Mouse (Mus musculus): ENCODE measurements around the gene Rfk. TPM values are rescaled to one million over a fixed set of nuclear protein-coding genes. Genes with fewer than 3 reads are reported as not detected.

Gene Rfk
- polyA plus RNA-seq, 1 experiment from 2014 or later: 47.6 TPM

- DNase-seq (ENCODE audit: low spot score) (no peak), ATAC-seq (no peak)
- H3K4me1 ChIP-seq (ENCODE audit: control insufficient read depth, insufficient read depth, low read length): peaks cover 7% of the 10 kb centered on the region; the same call in 1 of the 2 replicates
- no peaks in the 10 kb centered on the region for H3K27me3 ChIP-seq (replicated peaks; ENCODE audit: control insufficient read depth, insufficient read depth, low read length)
- H3K4me2 ChIP-seq (ENCODE audit: low read length): no peak overlapping the region; the same call in 1 of the 2 replicates
- no peak overlapping the region for H3K27ac ChIP-seq (ENCODE audit: low read depth, low read length)
- H3K9me3 ChIP-seq (replicated peaks; ENCODE audit: control insufficient read depth, low read length): no peaks in the 10 kb centered on the region
- peaks cover 13% of the 10 kb centered on the region for H3K36me3 ChIP-seq (ENCODE audit: control insufficient read depth, insufficient read depth, low read length)
- H3K4me3 ChIP-seq (ENCODE audit: low read depth, low read length): no peak overlapping the region
- no peak overlapping the region for H3K9ac ChIP-seq (ENCODE audit: low read length)
- 11% methylated on average over 3 of the region's 3 CpGs for WGBS
Observed at GRCm38 (mm10) chr19:17392866-17393265, 977 bp upstream of the Rfk start.

GRCm38 (mm10) chr19:17396802-17397201 is 3.0 kb downstream of the Rfk start:
- Histone ChIP-seq H3K4me1 (ENCODE audit: control insufficient read depth, insufficient read depth, low read length) (peaks cover 7% of the 10 kb centered on the region; the same call in 1 of the 2 replicates), H3K4me3 (ENCODE audit: low read depth, low read length) (no peak overlapping the region), H3K4me2 (ENCODE audit: low read length) (no peak overlapping the region), H3K27ac (ENCODE audit: low read depth, low read length) (no peak overlapping the region), H3K36me3 (ENCODE audit: control insufficient read depth, insufficient read depth, low read length) (peaks cover 40% of the 10 kb centered on the region), H3K9ac (ENCODE audit: low read length) (no peak overlapping the region), H3K27me3 (replicated peaks; ENCODE audit: control insufficient read depth, insufficient read depth, low read length) (no peaks in the 10 kb centered on the region), H3K9me3 (replicated peaks; ENCODE audit: control insufficient read depth, low read length) (no peaks in the 10 kb centered on the region)
- ATAC-seq (no peak), DNase-seq (ENCODE audit: low spot score) (no peak)
- 88% methylated on average over 4 of the region's 4 CpGs for WGBS

GRCm38 (mm10) chr19:17397922-17398321 is 4.1 kb downstream of the Rfk start:
- no peak for ATAC-seq
- no peak overlapping the region for H3K4me2 ChIP-seq (ENCODE audit: low read length)
- H3K36me3 ChIP-seq (ENCODE audit: control insufficient read depth, insufficient read depth, low read length): peaks cover 40% of the 10 kb centered on the region
- no peak overlapping the region for H3K9ac ChIP-seq (ENCODE audit: low read length)
- H3K27ac ChIP-seq (ENCODE audit: low read depth, low read length): no peak overlapping the region
- no peaks in the 10 kb centered on the region for H3K9me3 ChIP-seq (replicated peaks; ENCODE audit: control insufficient read depth, low read length)
- DNase-seq (ENCODE audit: low spot score): no peak
- H3K27me3 ChIP-seq (replicated peaks; ENCODE audit: control insufficient read depth, insufficient read depth, low read length): no peaks in the 10 kb centered on the region
- no peak overlapping the region for H3K4me3 ChIP-seq (ENCODE audit: low read depth, low read length)
- peaks cover 7% of the 10 kb centered on the region; the same call in 1 of the 2 replicates for H3K4me1 ChIP-seq (ENCODE audit: control insufficient read depth, insufficient read depth, low read length)
- WGBS: 86% methylated on average over 5 of the region's 5 CpGs

GRCm38 (mm10) chr19:17399965-17400364 is 6.1 kb downstream of the Rfk start:
- 92% methylated on average over 4 of the region's 4 CpGs for WGBS
- Histone ChIP-seq H3K27ac (ENCODE audit: low read depth, low read length) (no peak overlapping the region), H3K9ac (ENCODE audit: low read length) (no peak overlapping the region), H3K27me3 (replicated peaks; ENCODE audit: control insufficient read depth, insufficient read depth, low read length) (no peaks in the 10 kb centered on the region), H3K4me2 (ENCODE audit: low read length) (no peak overlapping the region), H3K9me3 (replicated peaks; ENCODE audit: control insufficient read depth, low read length) (no peaks in the 10 kb centered on the region), H3K4me1 (ENCODE audit: control insufficient read depth, insufficient read depth, low read length) (peaks cover 3% of the 10 kb centered on the region; the same call in 1 of the 2 replicates), H3K36me3 (ENCODE audit: control insufficient read depth, insufficient read depth, low read length) (peaks cover 40% of the 10 kb centered on the region), H3K4me3 (ENCODE audit: low read depth, low read length) (no peak overlapping the region)
- ATAC-seq: no peak
- no peak for DNase-seq (ENCODE audit: low spot score)

GRCm38 (mm10) chr19:17400571-17400970 is 6.7 kb downstream of the Rfk start:
- H3K4me3 ChIP-seq (ENCODE audit: low read depth, low read length): no peak overlapping the region
- no peak overlapping the region for H3K4me2 ChIP-seq (ENCODE audit: low read length)
- ATAC-seq (no peak), DNase-seq (ENCODE audit: low spot score) (no peak)
- H3K9ac ChIP-seq (ENCODE audit: low read length): no peak overlapping the region
- H3K4me1 ChIP-seq (ENCODE audit: control insufficient read depth, insufficient read depth, low read length): no peaks in the 10 kb centered on the region
- H3K27me3 ChIP-seq (replicated peaks; ENCODE audit: control insufficient read depth, insufficient read depth, low read length): no peaks in the 10 kb centered on the region
- peaks cover 40% of the 10 kb centered on the region for H3K36me3 ChIP-seq (ENCODE audit: control insufficient read depth, insufficient read depth, low read length)
- WGBS: 83% methylated on average over 4 of the region's 4 CpGs
- no peaks in the 10 kb centered on the region for H3K9me3 ChIP-seq (replicated peaks; ENCODE audit: control insufficient read depth, low read length)
- no peak overlapping the region for H3K27ac ChIP-seq (ENCODE audit: low read depth, low read length)

- 93% methylated on average over 4 of the region's 4 CpGs for WGBS
- Histone ChIP-seq H3K27ac (ENCODE audit: low read depth, low read length) (no peak overlapping the region), H3K9me3 (replicated peaks; ENCODE audit: control insufficient read depth, low read length) (0 out of 2 replicates have a peak, but pooled peaks cover 3% of the 10 kb centered on the region), H3K27me3 (replicated peaks; ENCODE audit: control insufficient read depth, insufficient read depth, low read length) (no peaks in the 10 kb centered on the region), H3K4me1 (ENCODE audit: control insufficient read depth, insufficient read depth, low read length) (no peaks in the 10 kb centered on the region), H3K4me3 (ENCODE audit: low read depth, low read length) (no peak overlapping the region), H3K9ac (ENCODE audit: low read length) (no peak overlapping the region), H3K4me2 (ENCODE audit: low read length) (no peak overlapping the region), H3K36me3 (ENCODE audit: control insufficient read depth, insufficient read depth, low read length) (peaks cover 23% of the 10 kb centered on the region)
- DNase-seq (ENCODE audit: low spot score): no peak
- no peak for ATAC-seq
Observed at GRCm38 (mm10) chr19:17403175-17403574, 9.3 kb downstream of the Rfk start.

GRCm38 (mm10) chr19:17406823-17407222 is 13.0 kb downstream of the Rfk start:
- H3K27ac ChIP-seq (ENCODE audit: low read depth, low read length): no peak overlapping the region
- ATAC-seq (no peak), DNase-seq (ENCODE audit: low spot score) (no peak)
- 94% methylated on average over 5 of the region's 5 CpGs for WGBS
- H3K9ac ChIP-seq (ENCODE audit: low read length): no peak overlapping the region
- H3K36me3 ChIP-seq (ENCODE audit: control insufficient read depth, insufficient read depth, low read length): no peaks in the 10 kb centered on the region
- H3K4me3 ChIP-seq (ENCODE audit: low read depth, low read length): no peak overlapping the region
- H3K27me3 ChIP-seq (replicated peaks; ENCODE audit: control insufficient read depth, insufficient read depth, low read length): no peaks in the 10 kb centered on the region
- 0 out of 2 replicates have a peak, but pooled peaks cover 3% of the 10 kb centered on the region for H3K9me3 ChIP-seq (replicated peaks; ENCODE audit: control insufficient read depth, low read length)
- H3K4me2 ChIP-seq (ENCODE audit: low read length): no peak overlapping the region
- H3K4me1 ChIP-seq (ENCODE audit: control insufficient read depth, insufficient read depth, low read length): no peaks in the 10 kb centered on the region

GRCm38 (mm10) chr19:17408591-17408990 is 14.7 kb downstream of the Rfk start:
- Histone ChIP-seq H3K36me3 (ENCODE audit: control insufficient read depth, insufficient read depth, low read length) (no peaks in the 10 kb centered on the region), H3K4me2 (ENCODE audit: low read length) (no peak overlapping the region), H3K9ac (ENCODE audit: low read length) (no peak overlapping the region), H3K4me3 (ENCODE audit: low read depth, low read length) (no peak overlapping the region), H3K27me3 (replicated peaks; ENCODE audit: control insufficient read depth, insufficient read depth, low read length) (no peaks in the 10 kb centered on the region), H3K27ac (ENCODE audit: low read depth, low read length) (no peak overlapping the region), H3K4me1 (ENCODE audit: control insufficient read depth, insufficient read depth, low read length) (no peaks in the 10 kb centered on the region), H3K9me3 (replicated peaks; ENCODE audit: control insufficient read depth, low read length) (0 out of 2 replicates have a peak, but pooled peaks cover 3% of the 10 kb centered on the region)
- DNase-seq (ENCODE audit: low spot score) (no peak), ATAC-seq (no peak)

GRCm38 (mm10) chr19:17409351-17409750 is 15.5 kb downstream of the Rfk start:
- Histone ChIP-seq H3K4me3 (ENCODE audit: low read depth, low read length) (no peak overlapping the region), H3K9ac (ENCODE audit: low read length) (no peak overlapping the region), H3K27me3 (replicated peaks; ENCODE audit: control insufficient read depth, insufficient read depth, low read length) (no peaks in the 10 kb centered on the region), H3K9me3 (replicated peaks; ENCODE audit: control insufficient read depth, low read length) (0 out of 2 replicates have a peak, but pooled peaks cover 3% of the 10 kb centered on the region), H3K36me3 (ENCODE audit: control insufficient read depth, insufficient read depth, low read length) (no peaks in the 10 kb centered on the region), H3K27ac (ENCODE audit: low read depth, low read length) (no peak overlapping the region), H3K4me2 (ENCODE audit: low read length) (no peak overlapping the region), H3K4me1 (ENCODE audit: control insufficient read depth, insufficient read depth, low read length) (no peaks in the 10 kb centered on the region)
- ATAC-seq (no peak), DNase-seq (ENCODE audit: low spot score) (no peak)
- WGBS: 50% methylated on average over 3 of the region's 3 CpGs

Measured in forebrain, embryonic 14.5 days (tissue).